Mouse (Mus musculus): ENCODE measurements around the gene Tmem178. TPM values are rescaled to one million over a fixed set of nuclear protein-coding genes. Genes with fewer than 3 reads are reported as not detected.

Tmem178 gene
- polyA plus RNA-seq, 1 experiment from 2014 or later, result 2.0 TPM

- Histone ChIP-seq H3K9me3 (ENCODE audit: control insufficient read depth, low read length) (no peaks in the 10 kb centered on the region), H3K27me3 (ENCODE audit: control insufficient read depth, insufficient read depth, low read length) (no peaks in the 10 kb centered on the region), H3K4me3 (ENCODE audit: low read depth, low read length) (no peak overlapping the region), H3K4me2 (replicated peaks; ENCODE audit: low read depth) (no peak overlapping the region), H3K4me1 (replicated peaks; ENCODE audit: control insufficient read depth, insufficient read depth) (no peaks in the 10 kb centered on the region; the same call in 1 of the 2 replicates), H3K27ac (replicated peaks) (no peak overlapping the region), H3K36me3 (ENCODE audit: control insufficient read depth, insufficient read depth, low read length) (no peaks in the 10 kb centered on the region), H3K9ac (ENCODE audit: low read length) (no peak overlapping the region)
- ATAC-seq (ENCODE audit: low FRiP score, low TSS enrichment) (peak; percentile 83), DNase-seq (ENCODE audit: low spot score) (peak; percentile 50)
- TF ChIP-seq EP300 (optimal IDR thresholded peaks at IDR 0.05) (no peak), CTCF (IDR thresholded peaks at IDR 0.05; ENCODE audit: low read depth) (peak; percentile 90)
- WGBS, result 34% methylated on average over 4 of the region's 4 CpGs
Measured at GRCm38 (mm10) chr17:81015814-81016447, 71.5 kb downstream of the Tmem178 start.

- TF ChIP-seq CTCF (IDR thresholded peaks at IDR 0.05; ENCODE audit: low read depth) (peak; percentile 65), EP300 (optimal IDR thresholded peaks at IDR 0.05) (no peak)
- H3K9me3 ChIP-seq (ENCODE audit: control insufficient read depth, low read length), result no peaks in the 10 kb centered on the region
- DNase-seq (ENCODE audit: low spot score) (no peak), ATAC-seq (ENCODE audit: low FRiP score, low TSS enrichment) (no peak)
- H3K4me2 ChIP-seq (replicated peaks; ENCODE audit: low read depth), result no peak overlapping the region
- 72% methylated on average over 1 of the region's 1 CpGs for WGBS
- H3K36me3 ChIP-seq (ENCODE audit: control insufficient read depth, insufficient read depth, low read length), result no peaks in the 10 kb centered on the region
- no peaks in the 10 kb centered on the region for H3K27me3 ChIP-seq (ENCODE audit: control insufficient read depth, insufficient read depth, low read length)
- H3K27ac ChIP-seq (replicated peaks), result no peak overlapping the region
- H3K9ac ChIP-seq (ENCODE audit: low read length), result no peak overlapping the region
- no peaks in the 10 kb centered on the region for H3K4me1 ChIP-seq (replicated peaks; ENCODE audit: control insufficient read depth, insufficient read depth)
- H3K4me3 ChIP-seq (ENCODE audit: low read depth, low read length), result no peak overlapping the region
Measured at GRCm38 (mm10) chr17:81017132-81017531, 72.7 kb downstream of the Tmem178 start.

- H3K27ac ChIP-seq (replicated peaks), result no peak overlapping the region
- TF ChIP-seq EP300 (optimal IDR thresholded peaks at IDR 0.05), result no peak
- no peak for TF ChIP-seq CTCF (IDR thresholded peaks at IDR 0.05; ENCODE audit: low read depth)
- H3K9me3 ChIP-seq (ENCODE audit: control insufficient read depth, low read length), result no peaks in the 10 kb centered on the region
- DNase-seq (ENCODE audit: low spot score), result no peak
- no peak overlapping the region for H3K4me3 ChIP-seq (ENCODE audit: low read depth, low read length)
- ATAC-seq (ENCODE audit: low FRiP score, low TSS enrichment), result no peak
- no peak overlapping the region for H3K4me2 ChIP-seq (replicated peaks; ENCODE audit: low read depth)
- peaks cover 10% of the 10 kb centered on the region for H3K36me3 ChIP-seq (ENCODE audit: control insufficient read depth, insufficient read depth, low read length)
- no peak overlapping the region for H3K9ac ChIP-seq (ENCODE audit: low read length)
- H3K4me1 ChIP-seq (replicated peaks; ENCODE audit: control insufficient read depth, insufficient read depth), result no peaks in the 10 kb centered on the region
- 94% methylated on average over 6 of the region's 6 CpGs for WGBS
- H3K27me3 ChIP-seq (ENCODE audit: control insufficient read depth, insufficient read depth, low read length), result no peaks in the 10 kb centered on the region
Measured at GRCm38 (mm10) chr17:81027331-81027730, 82.9 kb downstream of the Tmem178 start.

GRCm38 (mm10) chr17:81031830-81032442, 87.5 kb downstream of the Tmem178 start:
- ATAC-seq (ENCODE audit: low FRiP score, low TSS enrichment) (no peak), DNase-seq (ENCODE audit: low spot score) (no peak)
- H3K9ac ChIP-seq (ENCODE audit: low read length), result no peak overlapping the region
- no peak for TF ChIP-seq EP300 (optimal IDR thresholded peaks at IDR 0.05)
- no peak for TF ChIP-seq CTCF (IDR thresholded peaks at IDR 0.05; ENCODE audit: low read depth)
- H3K4me1 ChIP-seq (replicated peaks; ENCODE audit: control insufficient read depth, insufficient read depth), result no peaks in the 10 kb centered on the region
- H3K4me3 ChIP-seq (ENCODE audit: low read depth, low read length), result no peak overlapping the region
- peaks cover 7% of the 10 kb centered on the region; the same call in 1 of the 2 replicates for H3K36me3 ChIP-seq (ENCODE audit: control insufficient read depth, insufficient read depth, low read length)
- H3K9me3 ChIP-seq (ENCODE audit: control insufficient read depth, low read length), result no peaks in the 10 kb centered on the region
- H3K27me3 ChIP-seq (ENCODE audit: control insufficient read depth, insufficient read depth, low read length), result no peaks in the 10 kb centered on the region
- 84% methylated on average over 3 of the region's 3 CpGs for WGBS
- no peak overlapping the region for H3K4me2 ChIP-seq (replicated peaks; ENCODE audit: low read depth)
- H3K27ac ChIP-seq (replicated peaks), result no peak overlapping the region

DNA sequence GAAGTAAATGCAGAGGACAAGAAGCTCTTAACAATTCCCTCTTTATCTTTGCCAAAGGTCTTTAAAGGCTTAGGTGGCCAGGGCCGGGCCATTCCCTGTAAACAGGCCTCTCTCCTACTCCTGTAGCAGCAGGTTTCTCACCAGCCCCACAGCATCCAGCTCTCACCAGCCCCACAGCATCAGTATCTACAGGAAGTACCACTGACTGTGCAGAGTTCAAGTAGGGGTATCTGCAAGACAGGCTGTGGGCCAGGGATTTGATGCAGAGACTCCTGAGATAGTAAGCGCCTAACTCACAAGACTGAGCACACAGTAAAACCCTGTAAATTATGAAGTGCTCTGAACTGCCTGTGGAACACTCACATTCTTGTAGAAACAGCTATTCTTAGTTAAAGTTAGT, 88.5 kb downstream of the Tmem178 start:
- no peak for DNase-seq (ENCODE audit: low spot score)
- TF ChIP-seq EP300 (optimal IDR thresholded peaks at IDR 0.05), result no peak
- no peak for TF ChIP-seq CTCF (IDR thresholded peaks at IDR 0.05; ENCODE audit: low read depth)
- Histone ChIP-seq H3K36me3 (ENCODE audit: control insufficient read depth, insufficient read depth, low read length) (peaks cover 11% of the 10 kb centered on the region), H3K4me2 (replicated peaks; ENCODE audit: low read depth) (no peak overlapping the region), H3K4me3 (ENCODE audit: low read depth, low read length) (no peak overlapping the region), H3K27ac (replicated peaks) (no peak overlapping the region), H3K9me3 (ENCODE audit: control insufficient read depth, low read length) (no peaks in the 10 kb centered on the region), H3K4me1 (replicated peaks; ENCODE audit: control insufficient read depth, insufficient read depth) (no peaks in the 10 kb centered on the region), H3K9ac (ENCODE audit: low read length) (no peak overlapping the region), H3K27me3 (ENCODE audit: control insufficient read depth, insufficient read depth, low read length) (no peaks in the 10 kb centered on the region)
- WGBS, result 59% methylated on average over 2 of the region's 2 CpGs
- ATAC-seq (ENCODE audit: low FRiP score, low TSS enrichment), result no peak

- Histone ChIP-seq H3K9ac (ENCODE audit: low read length) (no peak overlapping the region), H3K4me3 (ENCODE audit: low read depth, low read length) (no peak overlapping the region), H3K9me3 (ENCODE audit: control insufficient read depth, low read length) (no peaks in the 10 kb centered on the region), H3K27me3 (ENCODE audit: control insufficient read depth, insufficient read depth, low read length) (no peaks in the 10 kb centered on the region), H3K27ac (replicated peaks) (no peak overlapping the region), H3K36me3 (ENCODE audit: control insufficient read depth, insufficient read depth, low read length) (peaks cover 11% of the 10 kb centered on the region), H3K4me2 (replicated peaks; ENCODE audit: low read depth) (no peak overlapping the region), H3K4me1 (replicated peaks; ENCODE audit: control insufficient read depth, insufficient read depth) (no peaks in the 10 kb centered on the region)
- WGBS, result 73% methylated on average over 5 of the region's 5 CpGs
- TF ChIP-seq CTCF (IDR thresholded peaks at IDR 0.05; ENCODE audit: low read depth) (no peak), EP300 (optimal IDR thresholded peaks at IDR 0.05) (no peak)
- ATAC-seq (ENCODE audit: low FRiP score, low TSS enrichment) (no peak), DNase-seq (ENCODE audit: low spot score) (no peak)
Measured at GRCm38 (mm10) chr17:81035354-81035753, 90.9 kb downstream of the Tmem178 start.
